Mouse (Mus musculus): ENCODE measurements at regions not wholly inside any gene's neighbourhood (a gene's known extent, or its start where the extent isn't known, plus 50 kb on each side); places are given as distances from the start of the nearest gene placed in this dataset.

- intact Hi-C loops (cut with DNase I): loop anchor here (5.0 kb wide), 1 partner anchor 957 kb away; no protein-coding TSS in a partner anchor
These were observed 114.3 kb downstream of the Rab38 start for GRCm38 (mm10) chr7:88544393-88544792.

GRCm38 (mm10) chr7:88544976-88545654 lies 115.0 kb downstream of the Rab38 start:
- intact Hi-C loops (cut with DNase I): loop anchor here (5.0 kb wide), 1 partner anchor 958 kb away; no protein-coding TSS in a partner anchor
- no peak for DNase-seq (ENCODE audit: low spot score in 2 of 2)

More at GRCm38 (mm10) chr7:88544393-88544792, 114.3 kb downstream of the Rab38 start:
- peak; percentile 29 to 64 for DNase-seq (ENCODE audit: low spot score in 2 of 2)

GRCm38 (mm10) chr7:88575073-88575472 lies 145.0 kb downstream of the Rab38 start:
- DNase-seq (ENCODE audit: low spot score in 2 of 2): no peak
- intact Hi-C loops (cut with DNase I): no loop called here

GRCm38 (mm10) chr7:88600781-88601180 lies 170.7 kb downstream of the Rab38 start:
- intact Hi-C loops (cut with DNase I): no loop called here

More at GRCm38 (mm10) chr7:88600781-88601180, 170.7 kb downstream of the Rab38 start:
- no peak for DNase-seq (ENCODE audit: low spot score in 2 of 2)

Data from left cerebral cortex, postnatal 36 days (tissue).